Mouse (Mus musculus) midbrain, embryonic 11.5 days (tissue): ENCODE measurements around the gene Ddhd1. TPM values are rescaled to one million over a fixed set of nuclear protein-coding genes. Genes with fewer than 3 reads are reported as not detected.

ENCODE experiments used
- ATAC-seq: fragments of 200-750 bp; cut with Nextera tagmentation; 2 replicates; pipeline ENCODE4 v1.8.0; 2017; ENCODE audit warnings: moderate TSS enrichment, moderate library complexity; ENCODE audit not compliant: low FRiP score
- DNase-seq: peaks from one replicate; pipeline ENCODE4 v3.0.0; 2015; ENCODE audit warnings: low spot score; ENCODE audit errors: missing footprints
- H3K27ac ChIP-seq: fragments of 300-500 bp; sonication (generic); 2 replicates; pipeline ENCODE4 v1.5.1; 2014; ENCODE audit warnings: low read depth, low read length
- H3K27me3 ChIP-seq: fragments of 300-500 bp; sonication (generic); 2 replicates; pipeline ENCODE4 v1.6.1; 2014; ENCODE audit warnings: mild to moderate bottlenecking, low read length, moderate library complexity, mixed read lengths; ENCODE audit not compliant: control insufficient read depth, insufficient read depth
- H3K36me3 ChIP-seq: fragments of 300-500 bp; sonication (generic); 2 replicates; pipeline ENCODE4 v1.6.1; 2014; ENCODE audit warnings: mild to moderate bottlenecking, low read length, moderate library complexity, mixed read lengths; ENCODE audit not compliant: control insufficient read depth, insufficient read depth
- H3K4me1 ChIP-seq: fragments of 300-500 bp; sonication (generic); 2 replicates; pipeline ENCODE4 v1.6.1; 2014; ENCODE audit warnings: low read length; ENCODE audit not compliant: control insufficient read depth, insufficient read depth
- H3K4me2 ChIP-seq: fragments of 300-500 bp; sonication (generic); 2 replicates; pipeline ENCODE4 v1.6.1; 2014; ENCODE audit warnings: mild to moderate bottlenecking, moderate library complexity
- H3K4me3 ChIP-seq: fragments of 300-500 bp; sonication (generic); 2 replicates; pipeline ENCODE4 v1.5.1; 2014; ENCODE audit warnings: low read depth, low read length
- H3K9ac ChIP-seq: fragments of 300-500 bp; sonication (generic); 2 replicates; pipeline ENCODE4 v1.6.1; 2014; ENCODE audit warnings: low read length
- H3K9me3 ChIP-seq: fragments of 300-500 bp; sonication (generic); 2 replicates; pipeline ENCODE4 v1.6.1; 2016; ENCODE audit warnings: low read length; ENCODE audit not compliant: control insufficient read depth
- WGBS: fragments of 180-500 bp; shearing (Covaris S2); extraction: QIAGEN DNeasy Blood & Tissue Kit; methylation state at CpG from one replicate; pipeline ENCODE4 v1.1.7; 2014; 5-methylcytosine and 5-hydroxymethylcytosine counted together
- polyA plus RNA-seq: library from polyadenylated mRNA; unstranded; fragments of >200 nt; fragmentation: Nextera tagmentation; extraction: Ambion mirVana; gene quantifications from 2 replicates; pipeline ENCODE4 v1.2.1, GENCODE M21; 2014

Gene Ddhd1
- polyA plus RNA-seq = 12.6 and 12.8 TPM in 2 replicates

DNA sequence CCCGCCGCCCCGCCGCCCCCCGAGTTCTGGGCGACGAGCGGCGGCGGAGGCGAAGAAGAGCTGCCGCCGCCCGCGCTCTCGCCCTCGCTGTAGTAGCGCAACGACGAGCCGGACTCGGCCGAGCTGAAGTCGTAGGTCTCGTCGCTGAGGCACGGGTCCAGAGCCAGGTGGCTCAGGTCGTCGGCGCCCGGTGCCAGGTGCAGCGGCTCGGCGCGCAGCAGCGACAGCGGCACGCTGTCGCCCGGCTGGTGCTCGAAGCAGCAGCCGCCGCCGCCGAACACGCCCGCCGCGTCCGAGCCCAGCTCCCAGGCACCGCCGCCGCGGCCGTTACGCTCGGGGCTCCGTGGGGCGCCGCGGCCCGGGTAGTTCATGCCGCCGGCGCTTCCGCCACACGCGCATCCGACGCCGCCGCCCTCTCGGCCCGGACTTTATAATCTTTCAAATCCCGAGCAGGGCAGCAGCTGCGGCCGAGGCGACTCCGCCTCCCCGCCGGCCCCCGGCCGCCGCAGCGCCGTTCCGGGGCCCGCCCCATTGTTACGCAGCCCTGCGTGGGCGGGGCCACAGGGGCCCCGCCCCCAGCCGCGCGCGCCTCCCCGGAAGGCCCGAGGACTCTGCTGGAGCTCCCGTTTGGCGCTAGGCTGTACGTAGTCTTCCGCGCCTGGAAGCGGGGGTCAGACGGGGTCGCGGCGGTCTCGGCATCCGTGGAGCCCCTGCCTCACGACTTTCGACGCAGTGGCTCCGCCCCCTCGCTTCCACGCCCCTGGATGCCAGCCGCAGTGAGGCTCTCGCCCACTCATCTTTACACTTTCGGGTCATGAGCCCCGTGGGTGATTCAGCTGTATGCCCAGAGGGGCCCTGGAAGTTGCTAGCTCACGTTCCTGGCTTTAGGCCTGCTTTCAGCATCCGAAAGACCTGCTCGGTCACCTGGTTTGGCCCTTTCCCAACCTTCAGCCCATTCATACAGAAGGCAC, at the start of gene Ddhd1:
Gene Ddhd1, minus strand, starts transcription at position 503 of the 971 bp plus-strand sequence.
- Histone ChIP-seq H3K27me3 (no peaks in the 10 kb centered on the region), H3K9me3 (no peaks in the 10 kb centered on the region), H3K9ac (peak within 1 kb of the TSS; percentile 88), H3K27ac (peak within 1 kb of the TSS; percentile 87), H3K4me1 (peaks cover 13% of the 10 kb centered on the region), H3K4me3 (peak within 1 kb of the TSS; percentile 86), H3K36me3 (no peaks in the 10 kb centered on the region), H3K4me2 (peak within 1 kb of the TSS; percentile 72)
- peak; percentile 97 for ATAC-seq
- DNase-seq = peak; percentile 99
- WGBS = under 1% methylated on average over 110 of the region's 123 CpGs

DNA sequence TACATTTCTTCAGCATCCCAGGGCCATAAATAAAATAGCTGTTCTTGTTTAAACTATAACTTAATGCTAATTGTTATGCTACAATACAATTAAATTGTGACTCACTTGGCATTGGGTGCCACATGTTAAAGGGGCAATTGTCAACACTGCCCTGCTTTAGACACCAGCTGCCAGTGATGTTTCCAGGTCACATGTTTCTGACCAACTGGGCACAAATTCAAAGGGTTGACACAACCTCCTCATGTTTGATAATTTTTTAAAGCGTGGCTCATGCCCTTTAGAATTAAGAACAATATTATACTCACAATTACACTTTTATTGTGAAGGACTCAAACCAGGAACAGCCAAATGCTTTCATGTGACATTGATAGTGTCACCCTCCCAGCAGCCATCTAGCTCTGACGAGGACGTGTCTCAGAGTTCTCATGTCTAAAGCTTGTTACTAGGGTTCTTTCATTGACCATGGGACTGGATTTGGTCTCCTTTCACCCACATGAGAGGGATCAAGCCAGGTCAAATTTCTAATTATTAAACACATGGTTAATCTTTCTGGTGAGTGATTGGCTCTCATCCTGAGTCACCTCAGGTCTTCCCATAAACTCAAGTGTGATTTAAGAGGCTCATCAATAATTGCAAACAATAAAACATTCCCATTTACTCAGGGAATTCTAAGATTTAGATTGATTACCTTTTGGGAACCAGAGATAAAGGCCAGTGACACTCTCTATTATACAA, 49.4 kb upstream of the Ddhd1 start:
- no peak overlapping the region for H3K4me3 ChIP-seq
- H3K27me3 ChIP-seq = no peaks in the 10 kb centered on the region
- WGBS = 75% methylated on average over 3 of the region's 3 CpGs
- no peak overlapping the region for H3K4me2 ChIP-seq
- no peak for DNase-seq
- H3K9ac ChIP-seq = no peak overlapping the region
- H3K4me1 ChIP-seq = no peaks in the 10 kb centered on the region
- H3K36me3 ChIP-seq = no peaks in the 10 kb centered on the region
- no peaks in the 10 kb centered on the region for H3K9me3 ChIP-seq
- H3K27ac ChIP-seq = no peak overlapping the region
- no peak for ATAC-seq

DNA sequence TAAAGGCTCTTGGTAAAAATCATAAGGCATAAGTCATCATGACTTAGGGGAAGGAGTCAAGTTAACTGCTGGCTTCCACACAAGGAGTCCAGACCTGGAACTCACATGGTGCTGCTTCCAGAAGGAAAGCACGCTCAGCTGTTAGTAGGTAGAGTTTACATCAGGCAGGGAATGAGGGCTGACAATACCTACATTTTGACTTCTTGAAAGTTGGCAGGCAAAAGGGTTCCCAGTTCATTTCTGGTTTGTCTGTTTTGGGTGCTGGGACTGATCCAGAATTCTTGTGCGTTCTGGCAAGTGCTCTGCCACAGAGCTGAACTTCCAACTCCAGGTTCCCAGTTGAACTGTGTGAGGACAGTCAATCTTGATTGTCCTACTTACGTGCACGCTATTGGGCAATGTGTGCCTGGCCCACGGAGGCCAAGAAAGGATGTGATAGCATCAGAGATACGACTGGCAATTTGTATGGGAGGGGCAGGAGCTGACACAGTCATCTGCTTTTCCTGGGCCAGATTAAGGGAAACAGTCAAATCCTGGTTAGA, 42.2 kb upstream of the Ddhd1 start:
- WGBS = 88% methylated on average over 6 of the region's 6 CpGs
- ATAC-seq (no peak), DNase-seq (no peak)
- Histone ChIP-seq H3K4me3 (no peak overlapping the region), H3K27ac (no peak overlapping the region), H3K9ac (no peak overlapping the region), H3K36me3 (no peaks in the 10 kb centered on the region), H3K4me2 (no peak overlapping the region), H3K9me3 (no peaks in the 10 kb centered on the region), H3K4me1 (no peaks in the 10 kb centered on the region), H3K27me3 (no peaks in the 10 kb centered on the region)

DNA sequence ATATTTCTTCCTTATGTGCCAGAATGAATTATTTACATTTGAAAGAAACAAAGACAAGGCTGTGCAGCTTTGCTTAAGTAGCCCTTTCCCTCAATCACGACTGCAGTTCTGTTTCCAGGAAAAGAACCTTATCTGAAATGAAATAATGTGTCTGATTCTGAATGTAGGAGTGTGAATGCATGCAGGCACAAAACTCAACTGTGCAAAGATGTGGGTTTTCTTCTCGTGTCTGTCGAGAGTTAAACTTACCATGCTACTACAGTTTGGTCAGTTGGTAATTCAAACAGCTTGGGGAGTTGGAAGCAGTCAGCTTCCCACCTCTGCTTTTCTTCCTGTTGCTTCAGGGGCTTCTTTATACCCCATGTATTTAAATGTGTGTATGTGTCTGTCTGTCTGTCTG, 40.9 kb upstream of the Ddhd1 start:
- Histone ChIP-seq H3K27me3 (no peaks in the 10 kb centered on the region), H3K9ac (no peak overlapping the region), H3K9me3 (no peaks in the 10 kb centered on the region), H3K4me1 (no peaks in the 10 kb centered on the region), H3K4me2 (no peak overlapping the region), H3K27ac (no peak overlapping the region), H3K36me3 (no peaks in the 10 kb centered on the region), H3K4me3 (no peak overlapping the region)
- WGBS = 81% methylated on average over 3 of the region's 3 CpGs
- DNase-seq (no peak), ATAC-seq (no peak)

DNA sequence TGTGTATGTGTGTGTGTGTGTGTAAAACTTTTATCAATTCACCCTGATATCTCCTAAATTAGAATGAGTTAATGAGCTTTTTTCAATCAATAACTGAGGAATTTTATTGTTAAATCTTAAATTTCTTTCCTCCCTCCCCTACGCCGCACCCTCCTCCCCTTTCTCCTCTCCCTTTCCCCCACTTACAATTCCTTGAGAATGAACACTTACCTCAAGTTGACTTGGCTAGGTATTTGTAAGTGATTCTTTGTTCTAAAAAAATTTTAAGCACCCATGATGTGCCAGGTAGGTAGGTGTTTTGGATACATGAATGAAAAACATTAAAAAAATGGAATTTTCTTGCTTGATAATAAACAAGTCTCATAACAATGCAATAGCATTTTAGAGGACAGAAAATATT, 38.2 kb upstream of the Ddhd1 start:
- H3K4me2 ChIP-seq = no peak overlapping the region
- ATAC-seq = no peak
- 96% methylated on average over 2 of the region's 2 CpGs for WGBS

DNA sequence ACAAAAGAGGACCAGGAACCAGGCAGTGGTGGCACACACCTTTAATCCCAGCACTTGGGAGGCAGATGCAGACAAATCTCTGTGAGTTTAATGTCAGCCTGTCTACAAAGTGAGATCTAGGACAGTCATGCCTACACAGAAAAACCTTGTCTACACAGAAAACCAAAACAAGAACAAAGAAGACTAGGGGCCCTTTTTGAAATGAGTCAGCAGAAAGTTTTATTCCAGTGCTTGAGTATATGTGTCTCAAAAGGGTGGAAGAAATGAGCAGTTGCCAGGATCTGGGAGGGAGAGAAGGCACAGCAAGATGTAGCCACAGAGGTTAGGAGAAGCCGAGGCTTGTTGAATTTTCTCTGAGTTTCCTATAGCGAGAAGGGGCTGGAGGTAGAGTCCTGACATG, 35.9 kb upstream of the Ddhd1 start:
- DNase-seq (no peak), ATAC-seq (no peak)
- WGBS = 86% methylated on average over 2 of the region's 2 CpGs
- Histone ChIP-seq H3K4me3 (no peak overlapping the region), H3K4me2 (no peak overlapping the region), H3K27me3 (no peaks in the 10 kb centered on the region), H3K9me3 (no peaks in the 10 kb centered on the region), H3K9ac (no peak overlapping the region), H3K36me3 (no peaks in the 10 kb centered on the region), H3K4me1 (no peaks in the 10 kb centered on the region), H3K27ac (no peak overlapping the region)

More for the DNA sequence above, 38.2 kb upstream of the Ddhd1 start:
- H3K4me3 ChIP-seq = no peak overlapping the region
- no peaks in the 10 kb centered on the region for H3K9me3 ChIP-seq
- no peaks in the 10 kb centered on the region for H3K4me1 ChIP-seq
- no peaks in the 10 kb centered on the region for H3K27me3 ChIP-seq
- no peak for DNase-seq
- H3K36me3 ChIP-seq = no peaks in the 10 kb centered on the region
- no peak overlapping the region for H3K9ac ChIP-seq
- no peak overlapping the region for H3K27ac ChIP-seq

GRCm38 (mm10) chr14:45690520-45691246, 32.7 kb upstream of the Ddhd1 start:
- peak overlapping the region; percentile 39 for H3K4me3 ChIP-seq
- no peak overlapping the region for H3K27ac ChIP-seq
- peak overlapping the region; percentile 68 for H3K9ac ChIP-seq
- DNase-seq (peak; percentile 98), ATAC-seq (peak; percentile 92)
- H3K27me3 ChIP-seq = no peaks in the 10 kb centered on the region
- no peaks in the 10 kb centered on the region for H3K36me3 ChIP-seq
- H3K9me3 ChIP-seq = no peaks in the 10 kb centered on the region
- peak overlapping the region; percentile 46 for H3K4me2 ChIP-seq
- no peaks in the 10 kb centered on the region for H3K4me1 ChIP-seq
- WGBS = 3% methylated on average over 16 of the region's 16 CpGs

DNA sequence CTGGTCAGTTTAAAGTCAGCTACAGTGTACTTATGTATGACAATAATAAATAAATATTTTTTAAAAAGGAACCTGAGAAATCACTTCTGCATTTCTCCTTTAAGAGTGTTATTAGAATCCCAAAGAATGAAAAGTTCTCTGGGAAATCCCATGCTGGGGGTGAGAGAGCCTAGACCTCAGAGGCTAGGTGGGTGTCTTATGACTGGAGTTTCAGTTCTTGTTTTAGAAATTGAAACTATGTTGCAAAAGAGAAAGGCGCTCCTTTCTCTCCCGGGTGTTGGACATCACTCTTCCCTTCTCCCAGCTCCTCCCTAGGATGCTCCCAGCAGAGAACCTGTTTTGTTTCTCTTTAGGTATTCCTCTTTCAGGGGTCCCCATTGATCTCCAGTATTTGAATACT, 27.4 kb upstream of the Ddhd1 start:
- no peak overlapping the region for H3K27ac ChIP-seq
- H3K4me2 ChIP-seq = no peak overlapping the region
- no peak overlapping the region for H3K9ac ChIP-seq
- ATAC-seq (no peak), DNase-seq (no peak)
- H3K27me3 ChIP-seq = no peaks in the 10 kb centered on the region
- 77% methylated on average over 2 of the region's 2 CpGs for WGBS
- H3K4me1 ChIP-seq = no peaks in the 10 kb centered on the region
- H3K9me3 ChIP-seq = no peaks in the 10 kb centered on the region
- no peak overlapping the region for H3K4me3 ChIP-seq
- H3K36me3 ChIP-seq = no peaks in the 10 kb centered on the region
